Mouse (Mus musculus): ENCODE data around the gene Hpse2. TPM values are rescaled to one million over a fixed set of nuclear protein-coding genes. Genes with fewer than 3 reads are reported as not detected.

Gene Hpse2
- polyA plus RNA-seq, 1 experiment = not detected

GRCm38 (mm10) chr19:42850444-42850843 lies 537.7 kb downstream of the Hpse2 start:
- 77% methylated on average over 5 of the region's 5 CpGs for WGBS
- no peaks in the 10 kb centered on the region for H3K36me3 ChIP-seq (ENCODE audit: control insufficient read depth, insufficient read depth, low read length)

DNA sequence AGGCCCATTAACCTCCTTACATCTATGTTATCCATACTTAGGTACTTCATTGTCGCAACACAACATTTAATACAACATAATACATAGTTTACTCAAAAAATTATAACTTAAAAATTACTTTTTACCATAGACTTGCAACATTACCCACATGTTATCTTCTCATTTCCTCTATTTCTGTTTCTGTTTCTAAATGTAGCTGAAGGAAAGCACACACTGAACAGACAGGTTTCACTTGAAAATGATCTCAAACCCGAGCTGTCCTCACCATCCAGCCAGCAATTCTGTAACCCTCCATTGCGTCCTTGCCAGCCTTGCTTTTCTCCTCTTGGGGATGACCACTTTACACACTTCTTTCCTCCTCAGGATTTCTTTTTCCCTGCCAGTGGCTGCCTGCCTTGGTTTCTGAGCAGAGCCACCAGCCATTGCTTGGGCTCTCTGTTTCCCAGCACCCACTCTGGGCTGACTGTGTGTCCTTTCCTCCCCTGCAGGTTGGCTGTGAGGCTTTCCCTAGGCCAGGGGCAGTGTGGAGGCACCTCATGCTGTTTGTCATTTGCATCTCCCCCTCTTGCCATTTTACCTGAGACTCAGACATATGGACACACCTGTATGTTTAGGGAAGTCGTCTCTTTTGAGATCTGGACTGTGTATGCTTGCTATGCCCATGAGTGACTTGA lies 548.4 kb downstream of the Hpse2 start:
- peaks cover 12% of the 10 kb centered on the region; the same call in 1 of the 2 replicates for H3K4me1 ChIP-seq (ENCODE audit: control insufficient read depth, insufficient read depth, insufficient read length)
- no peaks in the 10 kb centered on the region for H3K36me3 ChIP-seq (ENCODE audit: control insufficient read depth, insufficient read depth, low read length)
- TF ChIP-seq POLR2A (IDR thresholded peaks at IDR 0.05; ENCODE audit: low read depth, low read length) (no peak), CTCF (IDR thresholded peaks at IDR 0.05; ENCODE audit: extremely low read depth, insufficient read depth, insufficient read length, insufficient replicate concordance) (no peak)
- no peak for DNase-seq (ENCODE audit: low read depth in 1 of 2, low spot score in 2 of 2)
- 51% methylated on average over 4 of the region's 4 CpGs for WGBS
- no peak overlapping the region for H3K4me3 ChIP-seq (ENCODE audit: extremely low read depth, insufficient read depth, insufficient read length)
- H3K27ac ChIP-seq (ENCODE audit: insufficient read depth, low read length) = peak overlapping the region; percentile 92
- no peaks in the 10 kb centered on the region for H3K27me3 ChIP-seq (ENCODE audit: control insufficient read depth, insufficient read depth, low read length)

More at GRCm38 (mm10) chr19:42850444-42850843, 537.7 kb downstream of the Hpse2 start:
- no peak for DNase-seq (ENCODE audit: low read depth in 1 of 2, low spot score in 2 of 2)
- TF ChIP-seq CTCF (IDR thresholded peaks at IDR 0.05; ENCODE audit: extremely low read depth, insufficient read depth, insufficient read length, insufficient replicate concordance) (no peak), POLR2A (IDR thresholded peaks at IDR 0.05; ENCODE audit: low read depth, low read length) (no peak)
- Histone ChIP-seq H3K27me3 (ENCODE audit: control insufficient read depth, insufficient read depth, low read length) (no peaks in the 10 kb centered on the region), H3K27ac (ENCODE audit: insufficient read depth, low read length) (no peak overlapping the region), H3K4me1 (ENCODE audit: control insufficient read depth, insufficient read depth, insufficient read length) (no peaks in the 10 kb centered on the region), H3K4me3 (ENCODE audit: extremely low read depth, insufficient read depth, insufficient read length) (no peak overlapping the region)

- Histone ChIP-seq H3K27ac (ENCODE audit: insufficient read depth, low read length) (peak overlapping the region; percentile 88), H3K27me3 (ENCODE audit: control insufficient read depth, insufficient read depth, low read length) (no peaks in the 10 kb centered on the region), H3K4me1 (ENCODE audit: control insufficient read depth, insufficient read depth, insufficient read length) (peaks cover 12% of the 10 kb centered on the region; the same call in 1 of the 2 replicates), H3K4me3 (ENCODE audit: extremely low read depth, insufficient read depth, insufficient read length) (no peak overlapping the region), H3K36me3 (ENCODE audit: control insufficient read depth, insufficient read depth, low read length) (no peaks in the 10 kb centered on the region)
- 70% methylated on average over 2 of the region's 2 CpGs for WGBS
- TF ChIP-seq CTCF (IDR thresholded peaks at IDR 0.05; ENCODE audit: extremely low read depth, insufficient read depth, insufficient read length, insufficient replicate concordance) (no peak), POLR2A (IDR thresholded peaks at IDR 0.05; ENCODE audit: low read depth, low read length) (no peak)
- no peak for DNase-seq (ENCODE audit: low read depth in 1 of 2, low spot score in 2 of 2)
Measured at GRCm38 (mm10) chr19:42839118-42839517, 549.0 kb downstream of the Hpse2 start.

DNA sequence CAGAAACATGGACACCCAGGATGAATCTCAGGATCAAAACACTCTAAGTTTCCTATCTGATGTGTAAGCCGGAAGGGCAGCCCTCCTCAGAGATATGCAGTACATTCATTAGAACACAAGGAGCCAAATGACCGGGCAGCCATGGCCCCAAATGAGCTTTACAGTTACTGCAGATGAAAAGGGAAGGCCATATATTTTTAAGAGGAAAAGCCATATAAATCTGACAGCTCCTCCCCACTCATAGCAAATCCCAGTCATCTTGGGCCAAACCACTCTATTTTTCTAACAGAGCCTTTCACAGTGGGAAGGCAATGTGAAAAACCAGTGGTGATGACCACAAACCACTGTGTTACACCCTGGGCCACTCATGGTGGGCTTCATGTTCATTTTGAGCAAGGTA lies 549.9 kb downstream of the Hpse2 start:
- WGBS = 86% methylated on average over 2 of the region's 2 CpGs
- no peaks in the 10 kb centered on the region for H3K36me3 ChIP-seq (ENCODE audit: control insufficient read depth, insufficient read depth, low read length)
- no peak for DNase-seq (ENCODE audit: low read depth in 1 of 2, low spot score in 2 of 2)
- peaks cover 12% of the 10 kb centered on the region; the same call in 1 of the 2 replicates for H3K4me1 ChIP-seq (ENCODE audit: control insufficient read depth, insufficient read depth, insufficient read length)
- no peak overlapping the region for H3K4me3 ChIP-seq (ENCODE audit: extremely low read depth, insufficient read depth, insufficient read length)
- no peaks in the 10 kb centered on the region for H3K27me3 ChIP-seq (ENCODE audit: control insufficient read depth, insufficient read depth, low read length)
- TF ChIP-seq POLR2A (IDR thresholded peaks at IDR 0.05; ENCODE audit: low read depth, low read length) (no peak), CTCF (IDR thresholded peaks at IDR 0.05; ENCODE audit: extremely low read depth, insufficient read depth, insufficient read length, insufficient replicate concordance) (no peak)
- H3K27ac ChIP-seq (ENCODE audit: insufficient read depth, low read length) = no peak overlapping the region

DNA sequence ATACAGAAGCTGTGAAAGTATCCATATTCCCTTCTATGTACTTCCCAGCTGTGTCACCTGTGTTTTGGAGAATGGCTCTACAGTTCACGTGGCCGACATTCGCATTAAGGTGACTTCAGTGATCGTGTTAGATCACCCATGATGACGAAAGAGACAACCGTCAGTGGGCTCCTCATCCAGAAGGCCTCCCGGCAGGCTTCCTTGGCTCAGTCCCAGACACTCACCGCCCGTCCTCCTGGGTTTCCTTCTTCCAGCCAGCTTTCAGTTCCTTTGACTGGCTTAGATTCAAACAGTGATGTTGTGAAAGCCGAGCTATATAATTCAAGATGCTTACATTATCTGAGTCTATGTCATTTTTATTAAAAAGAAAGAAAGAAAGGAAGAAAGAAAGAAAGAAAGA lies 550.6 kb downstream of the Hpse2 start:
- Histone ChIP-seq H3K4me3 (ENCODE audit: extremely low read depth, insufficient read depth, insufficient read length) (no peak overlapping the region), H3K27me3 (ENCODE audit: control insufficient read depth, insufficient read depth, low read length) (no peaks in the 10 kb centered on the region), H3K4me1 (ENCODE audit: control insufficient read depth, insufficient read depth, insufficient read length) (peaks cover 12% of the 10 kb centered on the region; the same call in 1 of the 2 replicates), H3K27ac (ENCODE audit: insufficient read depth, low read length) (no peak overlapping the region), H3K36me3 (ENCODE audit: control insufficient read depth, insufficient read depth, low read length) (no peaks in the 10 kb centered on the region)
- DNase-seq (ENCODE audit: low read depth in 1 of 2, low spot score in 2 of 2) = no peak
- 83% methylated on average over 10 of the region's 10 CpGs for WGBS
- TF ChIP-seq CTCF (IDR thresholded peaks at IDR 0.05; ENCODE audit: extremely low read depth, insufficient read depth, insufficient read length, insufficient replicate concordance) (no peak), POLR2A (IDR thresholded peaks at IDR 0.05; ENCODE audit: low read depth, low read length) (no peak)

GRCm38 (mm10) chr19:42833126-42833525 lies 555.0 kb downstream of the Hpse2 start:
- H3K4me1 ChIP-seq (ENCODE audit: control insufficient read depth, insufficient read depth, insufficient read length) = no peaks in the 10 kb centered on the region
- H3K36me3 ChIP-seq (ENCODE audit: control insufficient read depth, insufficient read depth, low read length) = no peaks in the 10 kb centered on the region
- H3K4me3 ChIP-seq (ENCODE audit: extremely low read depth, insufficient read depth, insufficient read length) = no peak overlapping the region
- TF ChIP-seq CTCF (IDR thresholded peaks at IDR 0.05; ENCODE audit: extremely low read depth, insufficient read depth, insufficient read length, insufficient replicate concordance) (no peak), POLR2A (IDR thresholded peaks at IDR 0.05; ENCODE audit: low read depth, low read length) (no peak)
- H3K27ac ChIP-seq (ENCODE audit: insufficient read depth, low read length) = no peak overlapping the region
- no peaks in the 10 kb centered on the region for H3K27me3 ChIP-seq (ENCODE audit: control insufficient read depth, insufficient read depth, low read length)
- DNase-seq (ENCODE audit: low read depth in 1 of 2, low spot score in 2 of 2) = no peak
- 90% methylated on average over 7 of the region's 7 CpGs for WGBS

DNA sequence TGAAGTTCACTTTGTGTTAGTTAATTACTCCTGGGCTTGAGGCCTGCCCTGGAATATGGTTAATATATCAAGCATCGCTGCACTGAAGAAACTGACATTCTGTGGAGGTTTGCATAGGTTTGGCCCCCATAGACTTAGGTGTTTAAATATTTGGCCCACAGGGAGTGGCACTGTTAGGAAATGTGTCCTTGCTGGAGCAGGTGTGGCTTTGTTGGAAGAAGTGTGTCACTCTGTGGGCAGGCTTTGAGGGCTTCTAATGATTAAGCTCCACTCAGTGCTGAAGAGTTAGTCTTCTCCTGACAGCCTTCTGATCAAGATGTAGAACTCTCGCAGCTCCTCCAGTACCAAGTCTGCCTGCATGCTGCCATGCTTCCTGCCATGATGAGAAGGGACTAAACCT lies 555.9 kb downstream of the Hpse2 start:
- H3K4me1 ChIP-seq (ENCODE audit: control insufficient read depth, insufficient read depth, insufficient read length) = no peaks in the 10 kb centered on the region
- no peak overlapping the region for H3K4me3 ChIP-seq (ENCODE audit: extremely low read depth, insufficient read depth, insufficient read length)
- H3K27ac ChIP-seq (ENCODE audit: insufficient read depth, low read length) = no peak overlapping the region
- no peaks in the 10 kb centered on the region for H3K36me3 ChIP-seq (ENCODE audit: control insufficient read depth, insufficient read depth, low read length)
- DNase-seq (ENCODE audit: low read depth in 1 of 2, low spot score in 2 of 2) = no peak
- no peak for TF ChIP-seq POLR2A (IDR thresholded peaks at IDR 0.05; ENCODE audit: low read depth, low read length)
- TF ChIP-seq CTCF (IDR thresholded peaks at IDR 0.05; ENCODE audit: extremely low read depth, insufficient read depth, insufficient read length, insufficient replicate concordance) = no peak
- H3K27me3 ChIP-seq (ENCODE audit: control insufficient read depth, insufficient read depth, low read length) = no peaks in the 10 kb centered on the region
- 87% methylated on average over 2 of the region's 2 CpGs for WGBS
